Mouse (Mus musculus) ES-Bruce4 (cell line): ENCODE measurements around the gene Nav3. TPM values are rescaled to one million over a fixed set of nuclear protein-coding genes. Genes with fewer than 3 reads are reported as not detected.

Experiments used
- H3K27ac ChIP-seq: 2 replicates; pipeline ENCODE4 v1.5.1; 2012; ENCODE audit warnings: low read length, inconsistent platforms; ENCODE audit not compliant: insufficient read depth
- H3K27me3 ChIP-seq: 2 replicates; pipeline ENCODE4 v1.6.1; 2012; ENCODE audit warnings: mild to moderate bottlenecking, low read length, inconsistent platforms; ENCODE audit not compliant: control insufficient read depth, poor library complexity, insufficient read depth, severe bottlenecking
- H3K36me3 ChIP-seq: 2 replicates; pipeline ENCODE4 v1.6.1; 2012; ENCODE audit warnings: inconsistent platforms, mild to moderate bottlenecking, low read length, moderate library complexity; ENCODE audit not compliant: control insufficient read depth, poor library complexity, insufficient read depth, severe bottlenecking
- H3K4me1 ChIP-seq: one replicate; pipeline ENCODE4 v1.8.1; 2011; ENCODE audit warnings: low read length; ENCODE audit not compliant: control insufficient read depth, insufficient read depth
- H3K4me3 ChIP-seq: 2 replicates; pipeline ENCODE4 v1.5.1; 2011; ENCODE audit warnings: low read depth, mild to moderate bottlenecking, low read length
- H3K9ac ChIP-seq: 2 replicates; pipeline ENCODE4 v1.6.1; 2012; ENCODE audit warnings: low read depth, mild to moderate bottlenecking, inconsistent platforms; ENCODE audit not compliant: poor library complexity, severe bottlenecking
- H3K9me3 ChIP-seq: replicated peaks from 2 replicates; pipeline ENCODE4 v1.6.1; 2012; ENCODE audit warnings: mild to moderate bottlenecking, low read length, inconsistent platforms; ENCODE audit not compliant: control insufficient read depth, poor library complexity, insufficient read depth, severe bottlenecking
- CTCF ChIP-seq: IDR thresholded peaks from one replicate; pipeline ENCODE4 v1.8.1; 2011; ENCODE audit warnings: low read depth, low read length
- EP300 ChIP-seq: IDR thresholded peaks from 2 replicates; pipeline ENCODE4 v1.6.1; 2011; ENCODE audit warnings: low read depth, low read length; ENCODE audit not compliant: insufficient read depth
- POLR2A ChIP-seq: IDR thresholded peaks from one replicate; pipeline ENCODE4 v1.8.1; 2011; ENCODE audit warnings: low read length; ENCODE audit not compliant: insufficient read depth
- polyA plus RNA-seq: library from polyadenylated mRNA; stranded (reverse); fragments of >200 nt; gene quantifications from 2 replicates; pipeline ENCODE4 v1.2.4, GENCODE M21; 2011; ENCODE audit warnings: low read depth; ENCODE audit not compliant: missing spikeins, insufficient read depth, insufficient read length

Gene Nav3
- polyA plus RNA-seq, 1 experiment = 0.36 TPM

DNA sequence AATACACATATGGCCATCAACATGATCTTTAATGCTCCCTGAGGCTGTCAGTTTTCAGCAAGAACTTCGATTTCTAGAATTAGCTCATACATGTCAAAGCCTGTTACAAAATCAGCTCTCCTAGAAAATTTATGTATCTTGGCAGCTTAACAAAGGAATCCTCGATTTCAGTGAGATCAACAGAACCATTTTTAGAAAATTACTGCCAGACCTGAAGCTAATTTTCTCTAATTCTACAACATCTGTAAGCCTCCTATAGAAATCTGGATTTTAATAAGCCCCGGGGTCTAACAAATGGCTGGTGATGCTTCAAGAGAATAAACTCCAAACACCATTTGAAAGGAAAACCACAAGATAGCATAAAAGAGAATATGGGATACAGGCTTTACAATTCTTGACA is 659.0 kb downstream of the Nav3 start:
- Histone ChIP-seq H3K4me1 (no peaks in the 10 kb centered on the region), H3K9me3 (no peaks in the 10 kb centered on the region), H3K27me3 (no peaks in the 10 kb centered on the region), H3K27ac (no peak overlapping the region), H3K9ac (no peak overlapping the region), H3K36me3 (no peaks in the 10 kb centered on the region), H3K4me3 (no peak overlapping the region)
- TF ChIP-seq POLR2A (no peak), CTCF (no peak), EP300 (no peak)

DNA sequence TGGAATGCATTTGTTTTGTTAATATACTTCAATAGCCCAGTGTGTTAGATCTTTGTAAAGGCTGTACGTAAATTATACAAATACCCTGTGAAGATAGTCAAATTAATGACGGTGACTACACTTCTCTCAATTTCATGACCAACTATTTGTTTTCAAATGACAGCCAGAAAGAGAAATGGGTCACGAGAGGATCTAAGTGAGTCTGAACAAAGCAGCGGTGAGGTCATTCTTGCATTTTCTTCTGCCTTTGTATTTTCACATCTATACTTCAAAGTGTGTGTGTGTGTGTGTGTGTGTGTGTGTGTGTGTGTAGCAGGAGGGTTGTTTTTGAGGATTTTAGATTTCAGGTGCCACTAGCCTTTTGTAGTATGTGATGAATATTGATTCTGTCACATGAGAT is 662.5 kb downstream of the Nav3 start:
- H3K4me3 ChIP-seq = no peak overlapping the region
- no peaks in the 10 kb centered on the region for H3K9me3 ChIP-seq
- H3K27me3 ChIP-seq = no peaks in the 10 kb centered on the region
- H3K4me1 ChIP-seq = no peaks in the 10 kb centered on the region
- H3K9ac ChIP-seq = no peak overlapping the region
- H3K36me3 ChIP-seq = no peaks in the 10 kb centered on the region
- no peak overlapping the region for H3K27ac ChIP-seq
- no peak for TF ChIP-seq EP300
- no peak for TF ChIP-seq POLR2A
- TF ChIP-seq CTCF = no peak

- Histone ChIP-seq H3K27ac (no peak overlapping the region), H3K27me3 (no peaks in the 10 kb centered on the region), H3K9ac (no peak overlapping the region), H3K4me3 (no peak overlapping the region), H3K4me1 (no peaks in the 10 kb centered on the region), H3K36me3 (no peaks in the 10 kb centered on the region), H3K9me3 (no peaks in the 10 kb centered on the region)
- TF ChIP-seq CTCF = no peak
- no peak for TF ChIP-seq EP300
- TF ChIP-seq POLR2A = no peak
These were observed 667.3 kb downstream of the Nav3 start for GRCm38 (mm10) chr10:109788728-109789127.

DNA sequence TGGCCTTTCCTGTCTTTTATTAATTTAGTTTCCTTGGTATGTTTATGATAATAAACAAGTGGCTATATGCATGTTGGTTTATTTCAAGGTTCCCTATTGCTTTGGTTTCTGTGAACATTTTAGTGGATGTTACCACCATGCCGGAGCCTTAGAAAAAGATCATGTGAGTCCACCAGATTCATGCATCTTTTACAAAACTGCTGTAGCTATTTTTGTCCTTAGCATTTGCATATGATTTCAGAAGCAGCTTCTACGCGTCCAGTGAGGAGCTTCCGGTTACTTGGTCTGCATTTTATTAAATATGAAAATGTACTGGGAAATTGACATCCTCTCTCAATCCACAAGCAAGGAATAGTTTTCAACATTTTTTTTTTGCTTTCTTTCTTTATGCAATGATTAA is 676.9 kb downstream of the Nav3 start:
- Histone ChIP-seq H3K4me1 (no peaks in the 10 kb centered on the region), H3K36me3 (no peaks in the 10 kb centered on the region), H3K9me3 (no peaks in the 10 kb centered on the region), H3K4me3 (no peak overlapping the region), H3K27me3 (no peaks in the 10 kb centered on the region), H3K9ac (no peak overlapping the region), H3K27ac (no peak overlapping the region)
- no peak for TF ChIP-seq CTCF
- TF ChIP-seq EP300 = no peak
- no peak for TF ChIP-seq POLR2A

DNA sequence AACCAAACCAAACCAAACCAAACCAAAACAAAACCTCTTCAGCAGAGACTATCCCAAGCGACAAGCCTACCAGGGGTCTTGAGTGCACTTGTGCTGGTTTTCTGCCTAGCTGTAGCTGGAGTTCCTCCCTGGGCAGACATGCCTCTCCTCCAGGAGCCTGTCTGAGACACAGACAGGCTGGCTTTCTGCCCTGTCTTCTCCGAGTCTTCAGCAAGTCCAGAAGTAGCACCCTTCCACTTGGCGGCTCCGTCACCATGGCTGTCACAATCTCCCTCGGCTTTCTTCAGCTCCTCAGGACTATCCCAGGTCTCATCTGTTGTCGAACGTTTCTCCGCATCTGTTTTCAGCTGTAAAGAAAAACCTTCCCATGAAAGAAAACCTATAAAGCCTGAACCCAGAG is 686.9 kb downstream of the Nav3 start:
- Histone ChIP-seq H3K4me3 (no peak overlapping the region), H3K9ac (no peak overlapping the region), H3K4me1 (no peaks in the 10 kb centered on the region), H3K9me3 (no peaks in the 10 kb centered on the region), H3K27me3 (no peaks in the 10 kb centered on the region), H3K27ac (no peak overlapping the region), H3K36me3 (no peaks in the 10 kb centered on the region)
- TF ChIP-seq EP300 (no peak), CTCF (no peak), POLR2A (no peak)

- Histone ChIP-seq H3K9ac (no peak overlapping the region), H3K4me3 (no peak overlapping the region), H3K27me3 (no peaks in the 10 kb centered on the region), H3K4me1 (no peaks in the 10 kb centered on the region), H3K27ac (no peak overlapping the region), H3K9me3 (no peaks in the 10 kb centered on the region), H3K36me3 (no peaks in the 10 kb centered on the region)
- TF ChIP-seq CTCF (no peak), EP300 (no peak), POLR2A (no peak)
These were observed 690.4 kb downstream of the Nav3 start for GRCm38 (mm10) chr10:109765650-109766049.
